Comparison of ENCODE assay signal across 8 mouse cellular contexts in genomic region chr2:153444254-153445136, GRCm38 (mm10). TPM values are rescaled to one million over a fixed set of nuclear protein-coding genes. Genes with fewer than 3 reads are reported as not detected.
A peak's percentile ranks its signal among the peaks of the same experiment; 100 is the strongest.
DNase-seq lines count a peak whose midpoint lies in the region; ATAC-seq and TF ChIP-seq lines count a peak whose summit lies in the region.

No protein-coding gene starts in this region.

- H3K9me3 ChIP-seq in intestine, postnatal 0 days (ENCODE audit: control insufficient read depth), result no peaks in the 10 kb centered on the region
- H3K9me3 ChIP-seq in midbrain, embryonic 16.5 days (replicated peaks; ENCODE audit: control insufficient read depth, low read length, poor library complexity, severe bottlenecking), result no peaks in the 10 kb centered on the region

- H3K27ac ChIP-seq in intestine, postnatal 0 days (ENCODE audit: low read depth, low read length), result peak overlapping the region; percentile 97
- peak overlapping the region; percentile 96 for H3K27ac ChIP-seq in midbrain, embryonic 16.5 days (ENCODE audit: low read length)

- H3K36me3 ChIP-seq in intestine, postnatal 0 days (ENCODE audit: control insufficient read depth, insufficient read depth), result no peaks in the 10 kb centered on the region
- H3K36me3 ChIP-seq in midbrain, embryonic 16.5 days (ENCODE audit: control insufficient read depth, insufficient read depth, low read length), result no peaks in the 10 kb centered on the region

- H3K9ac ChIP-seq in intestine, postnatal 0 days (ENCODE audit: low read depth, low read length), result peak overlapping the region; percentile 95
- peak overlapping the region; percentile 82 for H3K9ac ChIP-seq in midbrain, embryonic 16.5 days (ENCODE audit: low read depth, low read length)

- H3K4me3 ChIP-seq in intestine, postnatal 0 days (ENCODE audit: low read depth, low read length), result peak overlapping the region; percentile 97
- peak overlapping the region; percentile 68 for H3K4me3 ChIP-seq in midbrain, embryonic 16.5 days (ENCODE audit: low read depth, low read length)

- H3K4me2 ChIP-seq in intestine, postnatal 0 days (replicated peaks; ENCODE audit: low read depth), result peak overlapping the region; percentile 99
- peak overlapping the region; percentile 94 for H3K4me2 ChIP-seq in midbrain, embryonic 16.5 days (ENCODE audit: low read length)

- ATAC-seq in granulocyte monocyte progenitor cell, adult 5-6 weeks (replicated peaks; ENCODE audit: poor library complexity, severe bottlenecking), result peak; percentile 54
- ATAC-seq in intestine, postnatal 0 days, result peak; percentile 75
- peak; percentile 73 for ATAC-seq in midbrain, embryonic 16.5 days

- no peak for TF ChIP-seq CTCF in intestine, postnatal 0 days (IDR thresholded peaks at IDR 0.05; ENCODE audit: low read depth)

- WGBS in intestine, postnatal 0 days, result under 1% methylated on average over 49 of the region's 64 CpGs
- WGBS in midbrain, embryonic 16.5 days, result 2% methylated on average over 21 of the region's 64 CpGs

- no peaks in the 10 kb centered on the region for H3K27me3 ChIP-seq in intestine, postnatal 0 days (replicated peaks; ENCODE audit: control insufficient read depth, insufficient read depth, low read length)
- no peaks in the 10 kb centered on the region for H3K27me3 ChIP-seq in midbrain, embryonic 16.5 days (ENCODE audit: control insufficient read depth, insufficient read depth, low read depth, low read length)

- peak; percentile 25 for DNase-seq in cerebellum, adult 11 months
- DNase-seq in cerebellum, adult 9-11 months, result no peak
- DNase-seq in embryo, embryonic 10.5 days (ENCODE audit: low spot score), result peak; percentile 85
- peak; percentile 75 for DNase-seq in liver
- peak; percentile 18 to 39 for DNase-seq in spleen, postnatal 36 days (ENCODE audit: low spot score in 2 of 2)

- peaks cover 24% of the 10 kb centered on the region for H3K4me1 ChIP-seq in intestine, postnatal 0 days (replicated peaks; ENCODE audit: control insufficient read depth, insufficient read depth, low read length)
- peaks cover 40% of the 10 kb centered on the region for H3K4me1 ChIP-seq in midbrain, embryonic 16.5 days (ENCODE audit: control insufficient read depth, insufficient read depth, low read length)

RNA-seq across cellular contexts. Expression of gene 4930404H24Rik, which starts 48.1 kb away (rescaled TPM):
- not detected in 2 replicates for total RNA-seq in granulocyte monocyte progenitor cell, adult 5-6 weeks (2014; fragmentation: Nextera tagmentation)
- not detected in 2 replicates for total RNA-seq in granulocyte monocyte progenitor cell, adult 5-6 weeks (2017)
- polyA plus RNA-seq in intestine, postnatal 0 days (2015; fragmentation: Nextera tagmentation; extraction: Ambion mirVana), result not detected in 2 replicates
- not detected in 2 replicates for polyA plus RNA-seq in midbrain, embryonic 16.5 days (2015; fragmentation: Nextera tagmentation; extraction: Ambion mirVana)
